Mouse (Mus musculus) bone marrow, adult 2 months (tissue): ENCODE data around the gene Zfyve1.

Experiments
- CTCF ChIP-seq: fragments of 200-500 bp; IDR thresholded peaks from 2 replicates; pipeline ENCODE4 v1.5.1; 2011; ENCODE audit warnings: low read length, control low read depth; ENCODE audit not compliant: control insufficient read depth, insufficient read depth
- POLR2A ChIP-seq: fragments of 200-500 bp; IDR thresholded peaks from 2 replicates; pipeline ENCODE4 v1.6.1; 2011; ENCODE audit warnings: low read depth, mild to moderate bottlenecking, control low read depth, low read length, borderline replicate concordance; ENCODE audit not compliant: control insufficient read depth

DNA sequence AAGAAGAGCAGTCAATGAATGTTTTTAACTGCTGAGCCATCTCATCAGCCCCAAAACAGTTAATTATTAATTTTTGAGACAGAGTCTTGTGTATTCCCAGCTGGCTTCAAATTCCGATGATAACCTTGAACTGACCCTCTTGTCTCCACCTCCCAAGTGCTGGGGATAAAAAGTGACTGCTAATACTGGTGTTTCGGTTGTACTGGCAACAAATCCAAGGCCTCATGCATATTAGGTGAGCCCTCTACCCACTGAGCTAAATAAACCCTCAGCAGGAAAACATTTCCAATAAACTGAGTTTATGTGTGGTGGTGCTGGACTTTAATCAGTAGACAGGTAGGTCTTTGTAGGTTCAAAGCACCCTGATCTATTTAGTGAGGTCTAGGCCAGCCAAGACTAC is 22.0 kb upstream of the Zfyve1 start:
- TF ChIP-seq CTCF (no peak), POLR2A (no peak)
